Mouse (Mus musculus) hindbrain, embryonic 16.5 days (tissue): ENCODE data around the gene Mb21d2. TPM values are rescaled to one million over a fixed set of nuclear protein-coding genes. Genes with fewer than 3 reads are reported as not detected.

Source experiments
- ATAC-seq: fragments of 200-750 bp; cut with Nextera tagmentation; 2 replicates; pipeline ENCODE4 v1.8.0; 2017; ENCODE audit warnings: moderate TSS enrichment, moderate library complexity
- H3K27ac ChIP-seq: fragments of 300-500 bp; sonication (generic); 2 replicates; pipeline ENCODE4 v1.5.1; 2014; ENCODE audit warnings: low read depth, mild to moderate bottlenecking, control low read depth, low read length, moderate library complexity
- H3K27me3 ChIP-seq: fragments of 300-500 bp; sonication (generic); replicated peaks from 2 replicates; pipeline ENCODE4 v1.6.1; 2014; ENCODE audit warnings: low read length; ENCODE audit not compliant: control insufficient read depth, insufficient read depth
- H3K36me3 ChIP-seq: fragments of 300-500 bp; sonication (generic); 2 replicates; pipeline ENCODE4 v1.6.1; 2014; ENCODE audit warnings: mild to moderate bottlenecking, low read length, moderate library complexity, mixed read lengths; ENCODE audit not compliant: control insufficient read depth, insufficient read depth
- H3K4me1 ChIP-seq: fragments of 300-500 bp; sonication (generic); 2 replicates; pipeline ENCODE4 v1.6.1; 2014; ENCODE audit warnings: low read depth, low read length; ENCODE audit not compliant: control insufficient read depth, insufficient read depth
- H3K4me2 ChIP-seq: fragments of 300-500 bp; sonication (generic); 2 replicates; pipeline ENCODE4 v1.6.1; 2014; ENCODE audit warnings: mild to moderate bottlenecking, low read length, control low read depth, moderate library complexity
- H3K4me3 ChIP-seq: fragments of 300-500 bp; sonication (generic); 2 replicates; pipeline ENCODE4 v1.5.1; 2014; ENCODE audit warnings: mild to moderate bottlenecking, low read length, control low read depth, moderate library complexity
- H3K9ac ChIP-seq: fragments of 300-500 bp; sonication (generic); 2 replicates; pipeline ENCODE4 v1.6.1; 2014; ENCODE audit warnings: low read depth, mild to moderate bottlenecking, control low read depth, low read length, moderate library complexity
- H3K9me3 ChIP-seq: fragments of 300-500 bp; sonication (generic); 2 replicates; pipeline ENCODE4 v1.6.1; 2014; ENCODE audit warnings: mild to moderate bottlenecking, low read length, moderate library complexity; ENCODE audit not compliant: control insufficient read depth
- WGBS: fragments of 180-500 bp; shearing (Covaris S2); extraction: QIAGEN DNeasy Blood & Tissue Kit; methylation state at CpG from one replicate; pipeline ENCODE4 v1.1.7; 2014; 5-methylcytosine and 5-hydroxymethylcytosine counted together
- polyA plus RNA-seq: library from polyadenylated mRNA; unstranded; fragments of >200 nt; fragmentation: Nextera tagmentation; extraction: Ambion mirVana; gene quantifications from 2 replicates; pipeline ENCODE4 v1.2.1, GENCODE M21; 2015

The Mb21d2 gene
- polyA plus RNA-seq: 15.8 and 16.3 TPM in 2 replicates

DNA sequence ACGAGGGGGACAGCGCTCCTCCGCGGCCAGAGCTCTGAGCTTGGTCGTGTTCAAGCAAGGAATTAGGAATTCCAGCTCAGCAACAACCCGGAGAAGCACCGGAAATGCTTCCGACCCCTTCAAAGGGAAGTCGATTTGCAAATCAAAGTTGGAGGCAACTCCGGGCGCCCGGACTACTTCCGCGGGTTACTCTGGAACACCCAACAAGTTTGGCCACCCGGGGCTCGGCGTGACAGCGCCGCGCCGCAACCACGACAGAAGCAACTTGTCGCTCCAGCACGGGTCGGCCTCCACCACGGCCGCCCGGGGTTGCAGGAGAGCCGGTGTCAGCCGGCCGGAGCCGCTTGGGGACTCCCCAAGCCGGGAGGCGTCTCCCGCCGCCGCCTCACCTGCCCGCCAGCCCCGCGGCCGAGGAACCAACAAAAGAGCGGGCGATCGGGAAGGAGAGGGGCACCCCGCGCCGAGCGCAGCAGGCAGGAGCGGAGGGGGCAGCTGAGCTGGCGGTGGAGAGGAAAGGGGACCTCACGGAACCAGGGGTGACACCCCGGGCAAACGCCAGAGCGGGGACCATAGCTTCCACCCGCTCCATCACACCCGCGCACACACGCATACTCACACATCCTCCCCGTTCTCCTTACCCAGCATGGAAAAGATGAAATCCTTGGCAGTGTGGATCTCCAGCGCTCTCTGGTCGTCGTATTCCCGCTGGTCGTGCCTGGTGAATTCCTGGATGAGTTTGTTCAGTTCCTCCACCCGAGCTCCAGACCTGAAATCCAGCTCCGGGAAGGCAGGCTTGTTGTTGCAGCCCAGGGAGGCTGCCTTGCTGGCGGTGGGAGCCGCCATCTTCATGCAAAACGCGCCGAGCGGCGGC is at the start of gene Mb21d2:
TSS of gene Mb21d2 (minus strand) at position 859 of the 871 bp plus-strand sequence.
- Histone ChIP-seq H3K9me3 (no peaks in the 10 kb centered on the region), H3K4me3 (peak within 1 kb of the TSS; percentile 95), H3K9ac (peak within 1 kb of the TSS; percentile 95), H3K27me3 (no peaks in the 10 kb centered on the region; the same call in 1 of the 2 replicates), H3K4me1 (peaks cover 22% of the 10 kb centered on the region), H3K36me3 (no peaks in the 10 kb centered on the region), H3K27ac (peak within 1 kb of the TSS; percentile 95), H3K4me2 (peak within 1 kb of the TSS; percentile 64)
- under 1% methylated on average over 68 of the region's 73 CpGs for WGBS
- ATAC-seq: peak; percentile 51

DNA sequence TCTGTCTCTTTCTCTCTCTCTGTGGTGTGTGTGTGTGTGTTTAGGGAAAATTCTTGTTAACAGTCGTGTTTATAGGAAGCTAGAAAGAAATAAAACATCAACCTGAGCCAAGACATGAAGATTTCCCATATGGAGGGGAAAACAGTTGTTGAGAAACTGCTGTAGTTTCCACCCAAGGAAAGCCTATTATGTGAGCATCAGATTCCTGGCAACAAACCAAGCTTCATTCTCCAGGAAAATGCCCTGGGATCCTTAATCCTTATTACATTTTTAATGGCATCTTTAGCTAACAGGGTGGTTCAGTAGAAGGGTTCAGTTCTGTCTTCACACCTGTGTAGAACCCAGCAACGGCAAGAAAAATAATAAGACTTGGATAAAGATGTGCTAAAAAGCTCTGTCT is 36.8 kb upstream of the Mb21d2 start:
- Histone ChIP-seq H3K27ac (no peak overlapping the region), H3K4me2 (no peak overlapping the region), H3K4me1 (no peaks in the 10 kb centered on the region), H3K4me3 (no peak overlapping the region), H3K9me3 (no peaks in the 10 kb centered on the region), H3K27me3 (no peaks in the 10 kb centered on the region), H3K9ac (no peak overlapping the region), H3K36me3 (no peaks in the 10 kb centered on the region)
- 63% methylated on average over 2 of the region's 2 CpGs for WGBS
- ATAC-seq: no peak

DNA sequence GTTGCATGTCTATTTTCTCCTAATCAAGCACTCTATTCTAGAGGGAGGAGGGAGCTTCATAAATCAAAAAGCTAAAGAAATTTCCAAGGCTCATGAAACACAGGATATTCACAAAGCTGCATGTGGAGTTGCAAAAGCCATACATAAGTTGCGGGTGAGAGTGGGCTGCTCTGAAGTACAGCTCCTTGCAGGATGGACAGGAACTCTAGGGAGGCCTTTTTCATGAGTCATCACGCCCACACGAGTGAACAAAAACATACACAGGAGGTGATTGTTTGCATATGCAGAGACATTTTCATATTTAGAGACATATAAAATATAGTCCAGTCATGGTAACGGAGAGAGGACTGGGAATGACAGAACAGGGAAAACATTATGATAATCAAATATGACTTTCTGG is 34.6 kb upstream of the Mb21d2 start:
- no peaks in the 10 kb centered on the region for H3K9me3 ChIP-seq
- H3K9ac ChIP-seq: no peak overlapping the region
- H3K27ac ChIP-seq: no peak overlapping the region
- H3K4me3 ChIP-seq: no peak overlapping the region
- no peaks in the 10 kb centered on the region for H3K27me3 ChIP-seq
- H3K4me2 ChIP-seq: no peak overlapping the region
- no peaks in the 10 kb centered on the region for H3K4me1 ChIP-seq
- WGBS: 80% methylated on average over 4 of the region's 4 CpGs
- no peak for ATAC-seq
- H3K36me3 ChIP-seq: no peaks in the 10 kb centered on the region

DNA sequence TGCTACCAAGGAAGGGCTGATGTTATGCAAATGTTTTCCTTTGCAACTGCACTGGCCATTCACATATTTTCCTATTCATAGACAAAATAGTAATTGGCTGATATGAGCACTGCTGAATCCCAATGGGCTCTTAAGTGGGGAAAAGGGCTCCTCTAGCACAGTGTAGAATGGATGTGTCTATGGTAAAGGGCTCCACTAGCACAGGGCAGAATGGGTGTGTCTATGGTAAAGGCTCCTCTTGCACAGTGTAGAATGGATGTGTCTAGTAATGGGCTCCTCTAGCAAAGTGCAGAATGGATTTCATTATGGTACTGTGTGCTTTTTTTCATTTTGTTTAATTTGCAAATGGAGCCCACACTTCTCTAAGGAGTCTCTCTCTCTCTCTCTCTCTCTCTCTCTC is 33.5 kb upstream of the Mb21d2 start:
- Histone ChIP-seq H3K4me2 (no peak overlapping the region), H3K4me1 (no peaks in the 10 kb centered on the region), H3K27me3 (no peaks in the 10 kb centered on the region), H3K36me3 (no peaks in the 10 kb centered on the region), H3K4me3 (no peak overlapping the region), H3K9ac (no peak overlapping the region), H3K27ac (no peak overlapping the region), H3K9me3 (no peaks in the 10 kb centered on the region)
- no peak for ATAC-seq

DNA sequence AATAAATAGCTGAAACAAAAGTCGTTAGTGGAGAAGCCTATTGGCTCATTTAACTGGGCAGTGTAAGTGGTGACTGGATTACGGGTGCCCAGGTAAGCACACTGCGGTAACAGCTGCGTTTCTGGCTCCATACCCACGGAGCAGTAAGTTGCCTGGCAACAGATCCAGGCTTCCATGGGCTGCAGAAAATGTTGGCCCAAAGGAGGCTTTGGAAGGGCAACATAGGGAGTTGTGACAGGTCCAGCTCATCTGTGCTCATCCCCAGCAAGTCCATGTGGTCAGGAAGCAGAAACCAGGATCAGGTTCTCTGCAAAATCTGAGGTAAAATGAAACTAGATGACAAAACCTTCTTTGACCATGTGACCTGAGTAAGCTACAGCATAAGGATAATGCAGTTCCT is 20.3 kb upstream of the Mb21d2 start:
- H3K9ac ChIP-seq: no peak overlapping the region
- no peaks in the 10 kb centered on the region for H3K36me3 ChIP-seq
- no peaks in the 10 kb centered on the region for H3K27me3 ChIP-seq
- no peak overlapping the region for H3K4me2 ChIP-seq
- 69% methylated on average over 5 of the region's 5 CpGs for WGBS
- H3K4me3 ChIP-seq: no peak overlapping the region
- no peaks in the 10 kb centered on the region for H3K4me1 ChIP-seq
- no peak for ATAC-seq
- H3K27ac ChIP-seq: no peak overlapping the region
- H3K9me3 ChIP-seq: no peaks in the 10 kb centered on the region

DNA sequence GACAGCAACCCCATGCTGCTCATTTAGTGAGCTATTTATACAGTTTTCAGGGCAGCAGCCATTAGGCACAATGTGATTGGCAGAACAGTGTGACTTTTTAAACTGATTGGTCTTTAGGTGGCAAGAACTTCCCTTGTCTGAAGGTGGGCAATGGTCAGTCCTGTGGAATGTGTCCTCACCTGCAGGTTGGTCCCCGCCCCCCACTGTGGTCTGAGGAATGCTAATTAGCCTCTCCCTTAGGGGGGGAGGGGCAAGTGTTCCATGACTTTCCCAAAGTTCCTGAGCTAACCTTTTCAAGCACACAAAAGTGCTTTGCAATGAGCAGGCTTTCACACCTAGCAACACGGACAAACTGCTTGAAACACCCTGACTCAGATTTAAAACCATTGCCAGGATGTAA is 13.8 kb upstream of the Mb21d2 start:
- Histone ChIP-seq H3K9ac (no peak overlapping the region), H3K27me3 (no peaks in the 10 kb centered on the region), H3K9me3 (no peaks in the 10 kb centered on the region), H3K27ac (no peak overlapping the region), H3K36me3 (no peaks in the 10 kb centered on the region), H3K4me1 (no peaks in the 10 kb centered on the region; the same call in 1 of the 2 replicates), H3K4me2 (no peak overlapping the region), H3K4me3 (no peak overlapping the region)
- ATAC-seq: no peak
- WGBS: 77% methylated on average over 2 of the region's 2 CpGs

DNA sequence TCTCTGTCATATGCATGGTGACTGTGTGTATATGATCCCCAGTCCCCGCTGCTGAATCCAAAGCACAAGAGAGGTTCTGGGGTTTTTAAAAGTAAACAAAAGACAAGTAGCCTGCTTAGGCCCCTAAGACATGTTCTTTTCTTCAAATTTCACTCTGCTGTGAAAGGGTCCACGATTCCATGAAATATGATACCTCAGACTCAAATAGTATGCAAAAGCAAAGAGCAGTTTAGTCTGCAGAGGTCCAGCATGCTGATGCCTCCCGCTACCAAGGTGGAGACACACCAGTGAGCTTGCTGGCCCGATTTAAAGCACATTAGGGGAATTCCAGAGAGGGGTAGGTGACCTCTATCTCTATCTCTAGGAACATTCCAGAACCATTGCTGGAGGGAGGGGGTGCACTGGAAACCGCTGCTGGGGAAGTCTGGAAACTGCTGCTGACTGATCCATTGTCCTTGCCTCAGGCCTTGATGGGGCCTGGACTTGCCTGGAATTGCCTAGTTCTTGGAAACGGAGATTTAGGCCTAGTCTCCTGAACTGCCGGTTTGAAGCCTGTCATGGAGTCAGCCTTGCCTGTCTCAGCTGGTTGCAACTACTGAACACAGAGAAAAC is 6.8 kb upstream of the Mb21d2 start:
- H3K9ac ChIP-seq: no peak overlapping the region
- no peaks in the 10 kb centered on the region for H3K36me3 ChIP-seq
- no peak overlapping the region for H3K4me2 ChIP-seq
- ATAC-seq: no peak
- no peaks in the 10 kb centered on the region; the same call in 1 of the 2 replicates for H3K27me3 ChIP-seq
- no peaks in the 10 kb centered on the region; the same call in 1 of the 2 replicates for H3K4me1 ChIP-seq
- H3K4me3 ChIP-seq: no peak overlapping the region
- H3K9me3 ChIP-seq: no peaks in the 10 kb centered on the region
- WGBS: 70% methylated on average over 7 of the region's 7 CpGs
- no peak overlapping the region for H3K27ac ChIP-seq

DNA sequence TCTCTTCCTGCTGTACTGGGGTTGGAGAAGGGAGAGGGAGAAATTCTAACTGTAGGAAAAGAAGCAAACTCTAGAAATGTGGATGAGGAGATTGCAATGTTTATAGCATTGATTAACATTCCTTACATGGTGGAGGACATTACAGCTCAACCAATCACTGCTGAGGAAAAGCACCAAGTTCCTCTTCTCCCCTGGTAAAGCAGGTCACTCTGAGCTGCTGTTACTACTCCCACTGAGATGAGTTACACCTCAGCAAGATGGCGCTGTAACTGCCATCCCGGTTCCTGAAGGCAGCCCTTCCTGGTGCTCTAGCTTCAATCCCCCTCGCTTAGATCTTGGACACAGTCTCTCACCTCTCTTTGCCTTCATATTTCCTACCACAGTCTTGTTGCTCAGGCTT is 6.2 kb upstream of the Mb21d2 start:
- H3K4me2 ChIP-seq: no peak overlapping the region
- H3K27me3 ChIP-seq: no peaks in the 10 kb centered on the region; the same call in 1 of the 2 replicates
- H3K27ac ChIP-seq: no peak overlapping the region
- no peak overlapping the region for H3K4me3 ChIP-seq
- H3K9me3 ChIP-seq: no peaks in the 10 kb centered on the region
- ATAC-seq: no peak
- WGBS: 87% methylated on average over 3 of the region's 3 CpGs
- no peaks in the 10 kb centered on the region; the same call in 1 of the 2 replicates for H3K4me1 ChIP-seq
- H3K9ac ChIP-seq: no peak overlapping the region
- H3K36me3 ChIP-seq: no peaks in the 10 kb centered on the region

DNA sequence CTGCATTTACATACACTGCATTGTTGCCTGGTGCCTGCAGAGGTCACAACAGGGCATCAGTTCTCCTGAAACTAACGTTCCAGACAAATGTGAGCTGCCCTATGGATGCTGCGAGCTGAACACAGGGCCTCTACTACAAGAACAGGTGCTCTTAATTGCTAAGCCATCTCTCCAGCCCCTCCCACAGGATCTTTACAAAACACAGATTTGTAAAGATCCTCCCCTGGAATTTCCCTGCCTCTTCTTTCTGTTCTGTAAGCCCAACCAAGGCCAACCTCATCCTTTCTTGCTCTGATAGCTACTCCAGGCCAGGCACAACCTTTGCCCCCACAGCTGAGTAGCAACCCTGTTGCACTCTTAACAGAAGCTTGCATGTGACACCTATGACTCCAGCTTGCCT is 1.7 kb upstream of the Mb21d2 start:
- H3K9ac ChIP-seq: no peak overlapping the region
- H3K27me3 ChIP-seq: no peaks in the 10 kb centered on the region; the same call in 1 of the 2 replicates
- 64% methylated on average over 2 of the region's 2 CpGs for WGBS
- no peaks in the 10 kb centered on the region for H3K36me3 ChIP-seq
- H3K4me1 ChIP-seq: peaks cover 16% of the 10 kb centered on the region
- H3K4me3 ChIP-seq: no peak overlapping the region
- no peaks in the 10 kb centered on the region for H3K9me3 ChIP-seq
- H3K27ac ChIP-seq: no peak overlapping the region
- ATAC-seq: no peak
- no peak overlapping the region for H3K4me2 ChIP-seq
